Mouse (Mus musculus) small intestine, adult 2 months (tissue): ENCODE results near the gene Prkci.

ENCODE experiments used
- CTCF ChIP-seq: fragments of 200-500 bp; IDR thresholded peaks from 2 replicates; pipeline ENCODE4 v1.5.1; 2012; ENCODE audit warnings: low read depth, mild to moderate bottlenecking, control low read depth, inconsistent platforms, low read length, moderate library complexity, mixed read lengths; ENCODE audit not compliant: insufficient replicate concordance, insufficient read length; ENCODE audit errors: extremely low read depth
- POLR2A ChIP-seq: fragments of 200-500 bp; IDR thresholded peaks from 2 replicates; pipeline ENCODE4 v1.6.1; 2012; ENCODE audit warnings: low read depth, mild to moderate bottlenecking, control low read depth, inconsistent platforms, low read length, moderate library complexity

DNA sequence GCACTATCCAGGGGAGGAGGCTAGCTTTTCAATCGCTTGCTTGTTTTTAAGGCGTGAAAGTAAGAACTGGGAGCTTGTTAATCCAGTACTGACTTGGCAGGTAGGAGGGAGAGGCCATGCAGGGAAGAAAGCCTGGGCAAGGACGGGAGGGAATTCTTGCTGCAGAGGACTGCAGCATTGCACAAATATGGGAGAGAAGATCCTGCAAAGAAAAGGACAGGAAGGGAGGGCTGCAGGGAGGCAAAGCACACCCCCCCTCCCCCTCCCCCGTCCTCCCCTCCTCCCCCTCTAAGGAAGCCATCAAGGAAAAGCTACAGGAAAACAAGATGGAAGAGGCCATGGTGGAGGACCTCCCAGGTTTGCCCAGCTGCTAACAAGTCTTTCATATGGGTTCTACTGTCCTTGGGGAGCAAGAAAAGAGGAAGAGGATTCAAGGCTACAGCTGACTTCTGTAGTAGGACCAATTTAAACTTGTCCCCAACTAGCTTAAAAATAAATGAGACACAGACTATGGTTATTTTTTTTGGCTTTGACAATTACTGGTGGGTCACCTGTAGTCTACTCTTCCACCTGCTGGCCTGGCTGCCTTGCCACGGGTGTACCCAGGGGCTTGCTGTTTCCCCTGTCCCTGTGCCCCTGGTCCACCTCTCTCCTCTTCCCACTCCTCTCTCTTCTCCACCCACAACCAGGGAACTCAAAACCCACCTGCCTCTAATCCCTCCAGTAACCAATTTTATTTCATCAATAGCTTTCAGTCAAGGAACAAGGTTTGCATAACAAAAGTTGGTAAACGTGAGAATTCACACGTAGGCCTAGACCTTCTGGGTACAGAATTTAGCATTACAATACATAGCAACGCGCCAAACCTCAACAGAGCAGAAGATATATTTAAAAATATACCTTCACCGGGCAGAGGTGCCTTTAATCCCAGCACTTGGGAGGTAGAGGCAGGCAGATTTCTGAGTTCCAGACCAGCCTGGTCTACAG, 93.5 kb downstream of the Prkci start:
- no peak for TF ChIP-seq CTCF
- TF ChIP-seq POLR2A = no peak
